Mouse (Mus musculus): ENCODE data around the gene Qsox2.

Gene Qsox2

DNA sequence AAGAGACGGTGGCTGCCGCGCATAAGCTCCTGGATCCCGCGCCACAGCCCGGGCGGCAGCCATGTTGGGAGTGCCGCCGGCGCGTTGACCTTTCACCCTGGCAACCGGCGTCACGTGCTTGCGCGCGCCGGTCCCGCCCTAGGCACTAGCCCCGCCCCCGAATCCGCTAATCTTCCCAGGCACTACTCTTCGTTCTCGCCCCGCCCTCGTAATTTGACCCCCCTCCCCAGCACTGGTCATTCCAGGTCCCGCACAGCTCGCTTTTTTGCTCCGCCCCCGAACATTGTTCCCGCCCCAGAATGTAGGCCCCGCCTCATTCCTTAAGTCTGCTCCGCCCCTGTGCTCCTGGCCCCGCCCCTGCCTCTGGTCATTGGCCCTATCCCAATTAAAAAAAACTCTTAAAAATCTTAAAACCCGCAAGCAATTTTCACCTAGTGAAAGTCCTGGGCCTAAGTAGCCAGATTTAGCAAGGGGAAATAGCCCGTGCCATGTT lies at the start of gene Qsox2:
Gene Qsox2 (minus strand): TSS at position 236 of the 493 bp plus-strand sequence.
- peak; percentile 94 to 98 for DNase-seq (ENCODE audit: inconsistent age in 2 of 2, low spot score in 1 of 2)

DNA sequence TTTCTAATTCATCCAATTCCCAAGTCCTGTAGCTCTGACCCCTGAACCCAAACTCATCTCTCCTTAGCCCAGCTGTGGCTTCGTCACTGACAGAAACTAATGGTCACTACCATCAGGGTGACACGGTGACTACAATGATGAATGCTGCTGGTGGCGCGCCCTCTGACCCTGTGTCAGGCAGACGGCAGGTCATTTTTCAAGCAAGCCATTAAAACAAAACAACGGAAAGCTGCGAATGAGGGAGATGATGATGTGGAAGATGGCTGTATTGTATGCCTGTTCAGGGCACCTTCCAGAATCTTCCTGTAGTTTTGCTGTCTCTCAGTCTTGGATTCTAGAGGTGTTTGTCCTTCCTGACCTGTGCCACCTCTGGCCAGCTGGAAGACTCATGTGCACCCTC lies 49.1 kb upstream of the Qsox2 start:
- DNase-seq (ENCODE audit: inconsistent age in 2 of 2, low spot score in 1 of 2), result no peak

DNA sequence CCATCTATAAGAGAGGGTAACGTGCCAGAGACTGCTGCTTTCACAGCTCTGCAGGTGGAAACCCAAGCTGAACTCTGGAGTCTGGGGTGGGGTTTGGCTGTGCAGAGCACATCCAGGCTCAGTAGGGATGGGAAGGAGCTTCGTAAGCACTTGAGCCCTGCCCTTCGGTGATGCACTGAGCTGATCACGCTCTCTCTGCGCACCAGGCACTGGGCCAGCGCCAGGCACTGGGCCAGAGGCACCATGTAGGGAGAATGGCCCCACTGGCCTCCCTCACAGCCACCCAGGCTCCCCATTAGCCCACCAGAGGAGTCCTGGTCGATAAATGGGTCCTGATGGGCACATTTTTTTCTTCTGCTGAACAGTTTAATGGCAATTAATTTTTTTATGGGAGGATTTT lies 48.5 kb upstream of the Qsox2 start:
- peak in 1 of 2 experiments; percentile 63 for DNase-seq (ENCODE audit: inconsistent age in 2 of 2, low spot score in 1 of 2)

- peak; percentile 38 to 46 for DNase-seq (ENCODE audit: inconsistent age in 2 of 2, low spot score in 1 of 2)
These were observed 43.3 kb upstream of the Qsox2 start for GRCm38 (mm10) chr2:26280594-26280993.

DNA sequence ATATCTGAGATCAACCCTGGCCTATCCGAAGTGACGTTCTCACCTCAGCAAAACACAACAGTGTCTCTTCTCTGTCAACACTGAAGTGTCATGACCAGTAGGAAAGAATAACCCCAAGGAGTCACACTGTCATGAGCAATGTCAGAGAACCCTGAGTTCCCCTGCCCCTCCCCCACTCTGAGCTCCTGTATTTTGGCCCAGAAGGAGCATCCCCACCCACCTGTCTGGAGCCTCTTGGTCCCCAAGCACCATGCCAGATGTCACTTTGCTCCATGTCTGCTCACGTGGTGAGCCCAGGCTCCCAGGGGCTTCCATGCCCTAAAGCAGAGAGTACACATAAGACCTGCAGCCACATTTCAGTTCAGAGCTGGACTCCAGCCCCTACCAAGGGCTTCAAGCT lies 42.4 kb upstream of the Qsox2 start:
- no peak for DNase-seq (ENCODE audit: inconsistent age in 2 of 2, low spot score in 1 of 2)

DNA sequence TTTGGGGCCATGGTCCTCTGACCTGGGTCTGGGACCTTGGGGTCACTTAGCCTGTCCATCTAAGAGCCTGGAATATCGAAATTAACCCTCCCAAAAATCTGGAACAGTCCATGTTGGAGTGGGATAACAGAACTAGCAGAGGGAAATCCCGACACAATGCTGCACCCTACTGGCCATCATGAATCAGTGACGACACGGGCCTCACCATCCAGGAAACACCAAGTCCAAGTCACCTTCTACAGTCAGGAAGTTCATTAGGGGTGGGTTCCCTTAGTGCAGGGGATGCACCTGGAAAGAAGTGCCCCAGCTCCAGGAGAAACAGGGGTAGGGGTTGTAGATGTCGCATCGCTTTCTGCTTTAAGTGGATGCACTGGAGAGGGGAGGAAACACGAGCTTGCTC lies 36.3 kb upstream of the Qsox2 start:
- DNase-seq (ENCODE audit: inconsistent age in 2 of 2, low spot score in 1 of 2), result peak; percentile 53 to 89

DNA sequence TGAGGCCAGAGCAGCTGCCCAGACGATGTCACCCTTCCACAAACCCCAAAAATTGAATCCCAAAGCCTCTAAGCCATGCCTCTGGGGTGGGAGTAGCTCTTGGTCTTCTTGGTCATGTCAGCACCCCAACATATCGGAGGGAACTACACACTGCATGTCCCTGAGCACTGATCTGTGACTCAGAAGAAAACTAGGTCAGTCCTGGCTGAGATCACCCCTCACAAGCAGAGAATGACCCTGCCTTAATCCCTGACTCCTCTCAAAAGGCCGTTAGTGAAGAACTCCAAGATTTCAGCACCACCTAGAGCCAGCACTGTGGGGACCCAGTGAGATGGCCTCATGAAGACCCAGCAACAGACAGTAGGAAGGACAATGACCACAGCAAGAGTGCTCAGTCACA lies 30.9 kb upstream of the Qsox2 start:
- peak; percentile 80 to 87 for DNase-seq (ENCODE audit: inconsistent age in 2 of 2, low spot score in 1 of 2)

GRCm38 (mm10) chr2:26266066-26266742 lies 28.9 kb upstream of the Qsox2 start:
- no peak for DNase-seq (ENCODE audit: inconsistent age in 2 of 2, low spot score in 1 of 2)

DNA sequence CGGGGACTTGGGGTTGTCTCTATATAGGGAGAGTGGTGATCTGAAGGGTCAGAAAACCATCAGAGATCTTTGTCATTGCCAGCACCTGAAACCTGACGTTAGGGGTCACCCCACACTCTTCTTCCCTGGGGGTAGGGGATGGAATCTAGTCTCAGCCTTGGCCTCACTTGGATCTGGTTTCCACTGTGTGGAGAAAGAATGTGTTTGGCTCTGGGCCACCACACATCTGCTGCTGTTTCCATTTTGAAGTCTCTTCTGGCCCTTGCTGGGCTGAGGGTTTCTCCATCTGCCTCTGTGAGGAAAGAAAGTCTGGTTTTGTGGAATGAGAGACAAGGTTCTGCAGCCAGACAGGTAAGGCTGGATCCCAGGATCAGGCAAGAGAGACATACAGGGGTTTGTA lies 27.8 kb upstream of the Qsox2 start:
- peak in 1 of 2 experiments; percentile 39 for DNase-seq (ENCODE audit: inconsistent age in 2 of 2, low spot score in 1 of 2)

DNA sequence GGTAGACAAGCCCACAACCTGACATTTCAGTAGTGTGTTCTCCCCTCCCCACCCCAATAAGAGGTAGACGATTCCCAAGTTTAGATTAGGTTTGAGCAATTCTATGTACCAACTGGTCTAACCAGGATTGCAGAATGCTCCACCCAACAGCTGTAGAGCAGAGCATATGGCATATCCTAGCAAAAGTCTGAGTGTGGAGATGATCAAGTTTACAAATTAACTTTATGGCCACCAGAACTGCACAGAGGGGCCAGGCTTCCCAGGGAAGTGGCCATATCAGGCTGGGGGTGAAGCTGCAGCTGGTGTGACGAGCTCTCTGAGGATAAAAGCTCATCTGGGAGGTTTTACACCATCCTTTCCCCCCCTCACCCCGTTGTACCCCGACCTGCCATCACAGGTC lies 27.3 kb upstream of the Qsox2 start:
- DNase-seq (ENCODE audit: inconsistent age in 2 of 2, low spot score in 1 of 2), result no peak

- no peak for DNase-seq (ENCODE audit: inconsistent age in 2 of 2, low spot score in 1 of 2)
These were observed 20.2 kb upstream of the Qsox2 start for GRCm38 (mm10) chr2:26257315-26258096.

DNA sequence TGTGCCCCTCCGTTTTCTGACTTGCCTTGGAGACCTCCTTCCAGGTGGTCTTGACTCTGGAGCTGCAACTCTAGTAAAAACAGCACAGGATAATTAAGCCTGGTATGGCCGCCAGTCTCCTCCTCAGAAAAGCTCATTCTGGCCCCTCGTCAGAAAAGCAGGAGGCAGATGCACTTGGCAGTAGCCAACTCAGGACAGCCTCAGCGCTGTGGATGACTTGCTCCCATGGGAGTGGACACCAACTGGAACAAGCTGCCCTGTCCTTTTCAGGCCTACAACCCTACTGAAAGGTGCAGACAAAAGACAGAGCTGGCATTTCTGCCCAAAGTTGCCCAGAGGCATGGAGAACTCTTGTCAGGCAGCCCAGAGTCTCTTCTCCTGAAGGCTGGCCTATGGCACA lies 17.5 kb upstream of the Qsox2 start:
- no peak for DNase-seq (ENCODE audit: inconsistent age in 2 of 2, low spot score in 1 of 2)

DNA sequence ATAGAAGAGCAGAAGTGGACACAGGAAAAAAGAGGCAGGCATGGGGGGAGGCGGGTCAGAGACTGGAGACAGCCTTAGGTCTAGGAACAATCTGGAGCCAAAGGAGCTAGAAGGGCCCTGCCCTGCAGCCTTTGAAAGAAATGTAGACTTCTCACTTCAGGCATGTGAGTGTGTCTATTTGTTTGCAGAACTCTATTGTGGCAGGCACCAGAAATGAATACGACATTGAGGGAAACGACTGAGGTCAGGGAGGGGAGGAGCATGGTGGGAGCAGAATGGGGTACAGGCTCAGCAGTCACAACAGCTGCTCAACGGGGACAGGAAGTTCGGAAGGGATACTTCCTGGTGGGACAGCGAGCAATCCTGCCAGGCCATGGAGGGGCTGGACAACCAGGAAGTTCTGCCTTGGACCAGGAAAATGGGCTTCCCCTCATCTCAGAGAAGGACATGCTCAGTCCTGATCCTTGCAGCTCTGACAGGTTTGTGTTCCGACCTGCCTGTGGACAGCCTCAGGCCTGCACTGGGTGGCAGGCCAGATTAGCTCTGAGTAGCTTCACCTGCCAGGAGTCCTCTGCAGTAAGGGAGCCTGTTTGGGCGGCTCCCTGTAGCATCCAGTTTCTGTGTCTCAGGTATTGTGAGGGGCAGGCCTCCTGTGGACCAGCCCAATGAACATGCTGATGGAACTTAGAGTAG lies 15.3 kb upstream of the Qsox2 start:
- DNase-seq (ENCODE audit: inconsistent age in 2 of 2, low spot score in 1 of 2), result no peak

GRCm38 (mm10) chr2:26247531-26247930 lies 10.2 kb upstream of the Qsox2 start:
- DNase-seq (ENCODE audit: inconsistent age in 2 of 2, low spot score in 1 of 2), result no peak

DNA sequence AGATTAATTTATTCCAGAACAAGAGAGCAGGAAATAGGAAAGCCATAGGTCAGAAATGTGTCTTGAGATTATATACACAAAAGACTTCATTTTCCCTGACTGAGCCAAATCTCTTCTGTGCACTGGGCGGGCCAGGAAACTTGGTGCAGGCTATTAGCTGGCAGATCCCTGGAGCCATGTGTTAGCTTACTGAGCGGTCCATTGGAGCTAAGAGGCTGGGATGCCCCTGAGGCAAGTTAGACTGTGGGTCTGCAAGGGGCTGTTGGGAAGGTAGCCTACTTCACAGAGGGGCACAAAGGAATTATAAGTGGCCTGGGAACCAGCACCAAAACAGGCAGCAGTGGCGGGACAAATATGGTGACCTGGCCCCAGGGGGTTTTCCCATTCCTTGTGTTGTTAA lies 3.5 kb upstream of the Qsox2 start:
- no peak for DNase-seq (ENCODE audit: inconsistent age in 2 of 2, low spot score in 1 of 2)

GRCm38 (mm10) chr2:26240330-26240729 lies 3.0 kb upstream of the Qsox2 start:
- peak; percentile 35 to 56 for DNase-seq (ENCODE audit: inconsistent age in 2 of 2, low spot score in 1 of 2)

DNA sequence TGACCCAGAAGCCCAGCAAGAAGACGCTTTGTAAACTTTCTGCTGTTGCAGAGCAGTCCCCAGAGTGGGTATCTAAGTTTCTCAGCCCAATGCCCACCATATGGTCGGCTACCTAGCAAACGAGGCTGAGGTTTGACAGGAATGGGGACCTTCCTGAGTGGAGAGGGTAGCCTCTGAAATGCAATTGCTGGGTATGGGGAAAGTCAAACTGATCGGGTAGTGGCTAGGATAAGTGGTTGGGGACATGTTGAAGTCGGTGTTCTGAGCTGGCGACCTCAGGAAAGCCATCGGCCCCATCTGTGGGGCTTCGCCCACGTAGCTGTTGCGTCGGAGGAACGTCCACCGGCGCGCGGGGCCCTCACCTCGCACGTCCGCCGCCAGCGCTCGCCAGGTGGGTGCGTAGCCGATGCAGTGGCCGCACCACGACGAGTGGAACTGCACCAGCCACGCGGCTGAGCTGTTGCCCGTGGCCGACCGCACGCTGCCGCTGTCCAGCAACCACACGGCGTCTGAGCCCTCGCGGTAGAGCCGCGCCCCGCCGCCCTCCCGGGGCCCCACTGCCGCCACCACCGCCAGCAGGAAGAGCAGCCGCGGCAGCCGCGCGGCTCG lies 540 bp downstream of the Qsox2 start:
- no peak for DNase-seq (ENCODE audit: inconsistent age in 2 of 2, low spot score in 1 of 2)

- DNase-seq (ENCODE audit: inconsistent age in 2 of 2, low spot score in 1 of 2), result peak in 1 of 2 experiments; percentile 29
These were observed 2.6 kb downstream of the Qsox2 start for GRCm38 (mm10) chr2:26234771-26235170.

DNA sequence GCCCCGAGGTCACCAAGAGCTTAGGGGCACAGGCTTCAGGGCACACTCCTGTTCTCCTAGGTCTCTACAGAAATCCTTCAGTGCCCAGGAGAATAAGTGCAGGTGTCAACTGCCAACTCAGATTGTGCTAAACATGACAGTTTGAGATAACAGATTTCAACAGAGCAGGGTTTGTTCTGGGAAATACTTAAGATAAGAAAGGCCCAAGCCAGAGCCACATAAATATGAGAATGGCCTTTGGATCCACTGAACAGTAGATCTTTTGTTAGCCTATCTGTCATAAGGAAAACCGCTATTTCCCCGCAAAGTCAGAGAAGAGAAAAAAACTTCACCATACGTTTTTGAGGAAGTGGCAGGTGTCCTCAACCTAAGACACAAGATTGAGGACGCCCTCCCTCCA lies 3.1 kb downstream of the Qsox2 start:
- DNase-seq (ENCODE audit: inconsistent age in 2 of 2, low spot score in 1 of 2), result no peak

DNA sequence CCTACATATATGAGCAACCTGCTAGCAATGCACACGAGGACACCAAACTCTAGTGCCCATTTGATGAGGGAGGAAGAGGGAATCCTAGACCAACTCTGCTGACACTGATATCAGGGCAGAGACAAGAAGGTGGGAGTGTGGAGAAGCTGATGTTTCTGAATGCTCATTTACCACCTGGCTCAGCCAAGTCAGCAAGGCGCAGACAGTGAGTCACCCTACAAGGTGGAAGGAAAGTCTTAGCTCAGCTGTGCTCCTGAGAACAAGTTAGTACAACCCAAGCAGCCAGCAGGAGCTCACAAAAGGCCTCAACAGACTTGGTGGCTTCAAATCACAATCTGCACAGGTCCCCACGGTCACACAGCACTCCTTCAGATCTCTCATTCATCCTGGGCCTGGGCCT lies 6.0 kb downstream of the Qsox2 start:
- no peak for DNase-seq (ENCODE audit: inconsistent age in 2 of 2, low spot score in 1 of 2)

- DNase-seq (ENCODE audit: inconsistent age in 2 of 2, low spot score in 1 of 2), result peak in 1 of 2 experiments; percentile 41
These were observed 7.1 kb downstream of the Qsox2 start for GRCm38 (mm10) chr2:26230253-26230652.
